Mouse (Mus musculus): ENCODE results near the gene Mrgprd. TPM values are rescaled to one million over a fixed set of nuclear protein-coding genes. Genes with fewer than 3 reads are reported as not detected.

Mrgprd gene
- polyA plus RNA-seq, 1 experiment from 2014 or later, result not detected

GRCm38 (mm10) chr7:145291847-145292246, 22.8 kb upstream of the Mrgprd start:
- H3K4me3 ChIP-seq, result no peak overlapping the region
- no peak for ATAC-seq (ENCODE audit: low read depth)
- no peaks in the 10 kb centered on the region; the same call in 1 of the 2 replicates for H3K4me1 ChIP-seq (replicated peaks)
- 88% methylated on average over 2 of the region's 2 CpGs for WGBS
- no peaks in the 10 kb centered on the region for H3K9me3 ChIP-seq
- H3K27ac ChIP-seq (replicated peaks), result no peak overlapping the region
- no peaks in the 10 kb centered on the region for H3K36me3 ChIP-seq
- H3K9ac ChIP-seq, result no peak overlapping the region
- no peaks in the 10 kb centered on the region for H3K27me3 ChIP-seq
- no peak overlapping the region for H3K4me2 ChIP-seq

GRCm38 (mm10) chr7:145292726-145293125, 21.9 kb upstream of the Mrgprd start:
- Histone ChIP-seq H3K4me1 (replicated peaks) (no peaks in the 10 kb centered on the region; the same call in 1 of the 2 replicates), H3K27ac (replicated peaks) (no peak overlapping the region), H3K9ac (no peak overlapping the region), H3K9me3 (no peaks in the 10 kb centered on the region), H3K4me3 (no peak overlapping the region), H3K36me3 (no peaks in the 10 kb centered on the region), H3K4me2 (no peak overlapping the region), H3K27me3 (no peaks in the 10 kb centered on the region)
- ATAC-seq (ENCODE audit: low read depth), result no peak
- WGBS, result 47% methylated on average over 2 of the region's 2 CpGs

DNA sequence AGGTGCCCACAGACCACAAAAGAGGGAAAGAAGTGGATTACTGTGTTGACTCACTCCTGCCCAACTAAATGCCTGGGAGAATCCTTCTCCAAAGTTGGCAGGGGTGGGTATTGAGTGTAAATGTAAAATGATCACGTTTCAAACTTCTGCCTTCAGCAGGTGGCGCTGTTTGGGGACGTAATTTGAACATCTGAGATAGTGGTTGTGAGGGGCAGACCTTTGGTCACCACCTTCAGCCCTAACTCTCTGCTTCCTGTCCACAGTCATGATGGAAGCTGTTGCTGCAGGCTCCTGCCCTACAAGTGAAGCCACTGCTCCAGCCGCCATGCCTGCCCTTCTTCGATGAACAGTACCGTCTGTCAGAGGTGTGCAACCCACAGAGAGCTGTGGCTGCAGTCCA, 20.8 kb upstream of the Mrgprd start:
- no peak for ATAC-seq (ENCODE audit: low read depth)
- no peaks in the 10 kb centered on the region for H3K9me3 ChIP-seq
- no peak overlapping the region for H3K4me2 ChIP-seq
- no peaks in the 10 kb centered on the region for H3K36me3 ChIP-seq
- H3K27ac ChIP-seq (replicated peaks), result no peak overlapping the region
- H3K4me1 ChIP-seq (replicated peaks), result no peaks in the 10 kb centered on the region
- WGBS, result 45% methylated on average over 6 of the region's 6 CpGs
- H3K9ac ChIP-seq, result no peak overlapping the region
- no peak overlapping the region for H3K4me3 ChIP-seq
- H3K27me3 ChIP-seq, result no peaks in the 10 kb centered on the region

DNA sequence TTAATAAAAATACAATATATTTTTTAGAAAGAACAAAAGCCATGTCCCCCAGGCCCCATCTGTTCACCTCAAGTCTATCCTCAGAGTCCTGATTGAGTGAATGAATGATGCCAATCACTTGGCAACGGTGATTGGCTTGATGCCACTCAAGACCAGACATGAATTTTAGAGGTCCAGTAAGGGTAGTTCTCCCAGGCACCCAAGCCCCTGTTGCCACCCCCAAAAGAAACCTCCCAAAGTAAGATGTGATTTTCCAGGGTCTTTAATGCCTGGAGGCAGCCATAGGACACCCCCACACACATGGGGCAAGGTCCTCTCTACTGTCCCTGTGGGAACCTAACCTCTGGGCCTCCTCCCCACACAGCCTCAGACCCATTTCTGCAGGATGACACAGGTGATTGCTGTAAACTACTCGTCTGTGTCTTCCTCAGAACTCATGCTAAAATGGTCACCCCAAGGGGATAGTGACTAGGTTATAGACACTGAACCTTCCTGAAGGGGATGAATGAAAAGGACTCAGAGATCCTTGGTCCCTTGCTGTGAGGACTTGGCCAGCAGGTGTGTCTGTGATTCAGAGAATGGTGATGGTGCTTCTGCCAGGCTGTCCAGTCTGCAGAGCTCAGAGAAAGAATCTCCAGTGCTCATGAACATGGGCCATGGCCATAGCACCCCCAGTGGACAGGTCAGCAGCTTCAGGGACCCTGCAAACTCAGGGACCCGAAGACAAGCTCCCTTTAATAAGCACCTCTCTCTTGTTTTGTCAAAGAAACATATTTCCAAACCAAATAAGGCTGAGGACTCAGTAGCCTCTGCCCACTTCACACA, 15.8 kb upstream of the Mrgprd start:
- Histone ChIP-seq H3K27me3 (no peaks in the 10 kb centered on the region), H3K36me3 (no peaks in the 10 kb centered on the region), H3K9me3 (no peaks in the 10 kb centered on the region), H3K27ac (replicated peaks) (no peak overlapping the region), H3K9ac (no peak overlapping the region), H3K4me3 (no peak overlapping the region), H3K4me1 (replicated peaks) (peaks cover 8% of the 10 kb centered on the region), H3K4me2 (no peak overlapping the region)
- WGBS, result 59% methylated on average over 3 of the region's 3 CpGs
- no peak for ATAC-seq (ENCODE audit: low read depth)

DNA sequence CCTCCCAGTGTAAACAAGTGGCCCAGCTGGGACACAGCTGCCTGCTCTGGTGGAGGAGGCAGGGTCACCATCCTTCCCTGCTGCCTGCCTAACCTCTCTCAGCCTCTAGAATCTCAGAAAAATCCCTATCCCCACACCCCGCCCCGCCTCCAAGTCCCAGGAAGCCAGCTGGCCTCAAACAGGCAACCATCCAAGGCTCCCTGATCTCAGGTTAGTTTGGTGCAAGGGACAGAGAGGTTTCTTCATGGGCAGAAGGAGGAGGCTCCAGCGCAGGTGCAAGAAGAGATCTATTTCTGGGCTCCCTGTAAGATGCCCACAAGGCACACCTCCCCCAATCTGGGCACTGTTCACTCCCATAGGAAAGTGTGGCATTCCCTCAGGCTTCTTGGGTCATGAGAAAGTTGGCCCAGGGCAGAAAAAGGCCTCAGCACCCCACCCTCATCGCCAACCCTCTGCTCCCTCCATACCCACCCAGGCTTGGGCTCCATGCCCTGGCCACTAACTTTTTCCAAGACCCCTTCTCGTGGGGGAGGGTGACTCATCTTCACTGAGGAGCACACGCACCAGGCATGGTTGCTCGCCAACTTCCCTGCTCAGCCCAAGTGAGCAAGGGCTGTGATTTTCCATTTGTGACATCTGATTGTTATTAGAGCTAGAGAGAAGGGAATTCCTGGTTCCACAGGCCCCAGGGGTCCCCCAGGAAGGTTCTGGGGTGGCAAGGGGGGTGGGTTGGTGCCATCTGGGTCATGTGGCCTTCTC, 14.9 kb upstream of the Mrgprd start:
- Histone ChIP-seq H3K4me1 (replicated peaks) (peaks cover 8% of the 10 kb centered on the region), H3K36me3 (no peaks in the 10 kb centered on the region), H3K4me2 (no peak overlapping the region), H3K4me3 (no peak overlapping the region), H3K27me3 (no peaks in the 10 kb centered on the region), H3K9ac (no peak overlapping the region), H3K9me3 (no peaks in the 10 kb centered on the region), H3K27ac (replicated peaks) (no peak overlapping the region)
- no peak for ATAC-seq (ENCODE audit: low read depth)
- 69% methylated on average over 7 of the region's 7 CpGs for WGBS

- Histone ChIP-seq H3K36me3 (no peaks in the 10 kb centered on the region), H3K4me1 (replicated peaks) (peaks cover 8% of the 10 kb centered on the region), H3K9me3 (no peaks in the 10 kb centered on the region), H3K27me3 (no peaks in the 10 kb centered on the region), H3K4me3 (no peak within 1 kb of the TSS), H3K27ac (replicated peaks) (no peak within 1 kb of the TSS), H3K9ac (no peak within 1 kb of the TSS), H3K4me2 (no peak within 1 kb of the TSS)
- ATAC-seq (ENCODE audit: low read depth), result no peak
- 36% methylated on average over 12 of the region's 13 CpGs for WGBS
These were observed 14.2 kb upstream of the Mrgprd start, which contains the start of gene Mrgprf for GRCm38 (mm10) chr7:145300321-145301007. TSS of gene Mrgprf (plus strand) at chr7:145300828.

DNA sequence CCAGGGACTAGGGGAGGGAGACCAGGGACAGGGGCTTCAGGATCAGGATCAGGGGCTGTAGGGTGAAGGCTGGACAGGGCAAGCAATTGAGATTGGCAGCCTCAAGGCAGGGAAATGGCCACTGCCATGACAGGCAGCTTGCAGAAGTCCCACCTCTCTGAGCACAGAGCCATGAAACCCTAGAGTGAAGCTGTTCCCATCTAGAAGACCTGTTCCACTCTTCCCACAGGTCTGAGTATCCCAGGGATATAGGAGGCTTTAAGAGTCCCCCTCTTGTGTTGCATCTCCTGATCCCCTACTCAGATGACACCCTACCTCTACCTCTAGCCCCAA, 13.7 kb upstream of the Mrgprd start:
- Histone ChIP-seq H3K9ac (no peak overlapping the region), H3K4me3 (no peak overlapping the region), H3K36me3 (no peaks in the 10 kb centered on the region), H3K4me2 (no peak overlapping the region), H3K27ac (replicated peaks) (no peak overlapping the region), H3K4me1 (replicated peaks) (peaks cover 8% of the 10 kb centered on the region), H3K27me3 (no peaks in the 10 kb centered on the region), H3K9me3 (no peaks in the 10 kb centered on the region)
- no peak for ATAC-seq (ENCODE audit: low read depth)

- no peak for ATAC-seq (ENCODE audit: low read depth)
- H3K27me3 ChIP-seq, result no peaks in the 10 kb centered on the region
- no peak overlapping the region for H3K4me2 ChIP-seq
- no peak overlapping the region for H3K4me3 ChIP-seq
- no peak overlapping the region for H3K9ac ChIP-seq
- H3K27ac ChIP-seq (replicated peaks), result no peak overlapping the region
- no peaks in the 10 kb centered on the region for H3K9me3 ChIP-seq
- 92% methylated on average over 6 of the region's 6 CpGs for WGBS
- H3K4me1 ChIP-seq (replicated peaks), result peaks cover 8% of the 10 kb centered on the region
- H3K36me3 ChIP-seq, result no peaks in the 10 kb centered on the region
These were observed 13.2 kb upstream of the Mrgprd start for GRCm38 (mm10) chr7:145301341-145302005.

- Histone ChIP-seq H3K9ac (0 out of 2 replicates have a peak overlapping the region, but pooled peaks have one; percentile 26), H3K4me3 (peak overlapping the region; percentile 12), H3K4me2 (peak overlapping the region; percentile 46), H3K27me3 (no peaks in the 10 kb centered on the region), H3K27ac (replicated peaks) (no peak overlapping the region), H3K4me1 (replicated peaks) (peaks cover 8% of the 10 kb centered on the region), H3K36me3 (no peaks in the 10 kb centered on the region), H3K9me3 (no peaks in the 10 kb centered on the region)
- 7% methylated on average over 20 of the region's 20 CpGs for WGBS
- peak; percentile 78 for ATAC-seq (ENCODE audit: low read depth)
These were observed 11.9 kb upstream of the Mrgprd start for GRCm38 (mm10) chr7:145302488-145303285.

GRCm38 (mm10) chr7:145304153-145304552, 10.5 kb upstream of the Mrgprd start:
- Histone ChIP-seq H3K4me2 (no peak overlapping the region), H3K36me3 (no peaks in the 10 kb centered on the region), H3K4me1 (replicated peaks) (peaks cover 8% of the 10 kb centered on the region), H3K4me3 (no peak overlapping the region), H3K27ac (replicated peaks) (no peak overlapping the region), H3K9ac (no peak overlapping the region), H3K9me3 (no peaks in the 10 kb centered on the region), H3K27me3 (no peaks in the 10 kb centered on the region)
- ATAC-seq (ENCODE audit: low read depth), result no peak
- 88% methylated on average over 2 of the region's 2 CpGs for WGBS

DNA sequence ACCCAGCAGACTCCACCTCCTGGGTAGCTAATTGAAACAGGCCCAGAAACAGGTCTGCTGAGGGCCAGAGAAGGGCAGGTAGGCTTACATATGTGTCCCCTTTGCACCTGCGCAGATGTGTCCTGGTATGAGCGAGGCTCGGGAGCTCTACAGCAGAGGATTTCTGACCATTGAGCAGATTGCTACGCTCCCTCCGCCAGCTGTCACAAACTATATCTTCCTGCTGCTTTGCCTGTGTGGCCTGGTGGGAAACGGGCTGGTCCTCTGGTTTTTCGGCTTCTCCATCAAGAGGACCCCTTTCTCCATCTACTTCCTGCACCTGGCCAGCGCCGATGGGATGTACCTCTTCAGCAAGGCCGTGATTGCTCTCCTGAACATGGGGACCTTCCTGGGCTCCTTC, 7.0 kb upstream of the Mrgprd start:
- ATAC-seq (ENCODE audit: low read depth), result no peak
- WGBS, result 94% methylated on average over 10 of the region's 10 CpGs
- Histone ChIP-seq H3K9ac (no peak overlapping the region), H3K36me3 (no peaks in the 10 kb centered on the region), H3K4me2 (no peak overlapping the region), H3K4me3 (no peak overlapping the region), H3K27ac (replicated peaks) (no peak overlapping the region), H3K9me3 (no peaks in the 10 kb centered on the region), H3K27me3 (no peaks in the 10 kb centered on the region), H3K4me1 (replicated peaks) (peaks cover 3% of the 10 kb centered on the region)
